Mouse (Mus musculus) testis, adult 2 months (tissue): ENCODE results near the gene Urm1. TPM values are rescaled to one million over a fixed set of nuclear protein-coding genes. Genes with fewer than 3 reads are reported as not detected.
A peak's percentile ranks its signal among the peaks of the same experiment; 100 is the strongest.
"Not testable (repeated sequence)": the region's sequence is repeated elsewhere in the genome, so short reads cannot be mapped to it uniquely, and the experiment has no call there.

Experiments used
- H3K27ac ChIP-seq: fragments of 200-500 bp; 2 replicates; pipeline ENCODE4 v1.5.1; 2012; ENCODE audit warnings: low read depth, low read length; ENCODE audit not compliant: control insufficient read depth, insufficient read depth
- H3K27me3 ChIP-seq: fragments of 200-500 bp; 2 replicates; pipeline ENCODE4 v1.6.1; 2012; ENCODE audit warnings: mild to moderate bottlenecking, low read length, moderate library complexity; ENCODE audit not compliant: control insufficient read depth, insufficient read depth
- H3K36me3 ChIP-seq: fragments of 200-500 bp; 2 replicates; pipeline ENCODE4 v1.6.1; 2012; ENCODE audit warnings: mild to moderate bottlenecking, low read length; ENCODE audit not compliant: control insufficient read depth, insufficient read depth
- H3K4me1 ChIP-seq: fragments of 200-500 bp; 2 replicates; pipeline ENCODE4 v1.6.1; 2012; ENCODE audit warnings: low read length; ENCODE audit not compliant: control insufficient read depth, insufficient read depth
- H3K4me3 ChIP-seq: fragments of 200-500 bp; 2 replicates; pipeline ENCODE4 v1.5.1; 2012; ENCODE audit warnings: low read depth, mild to moderate bottlenecking, low read length, moderate library complexity, mixed read lengths; ENCODE audit not compliant: control insufficient read depth
- CTCF ChIP-seq: fragments of 200-500 bp; IDR thresholded peaks from 2 replicates; pipeline ENCODE4 v1.5.1; 2012; ENCODE audit warnings: low read depth, mild to moderate bottlenecking, inconsistent platforms, low read length, moderate library complexity; ENCODE audit not compliant: control insufficient read depth, insufficient read depth, insufficient replicate concordance
- POLR2A ChIP-seq: fragments of 200-500 bp; IDR thresholded peaks from 2 replicates; pipeline ENCODE4 v1.6.1; 2012; ENCODE audit warnings: low read depth, mild to moderate bottlenecking, inconsistent platforms, low read length, moderate library complexity; ENCODE audit not compliant: control insufficient read depth
- polyA plus RNA-seq: library from polyadenylated mRNA; depleted of rRNA; stranded (reverse); fragments of >200 nt; gene quantifications from 2 replicates; pipeline ENCODE4 v1.2.3, GENCODE M21; 2012; rRNA removed

Urm1 gene
- 22.7 and 25.1 TPM in 2 replicates for polyA plus RNA-seq

DNA sequence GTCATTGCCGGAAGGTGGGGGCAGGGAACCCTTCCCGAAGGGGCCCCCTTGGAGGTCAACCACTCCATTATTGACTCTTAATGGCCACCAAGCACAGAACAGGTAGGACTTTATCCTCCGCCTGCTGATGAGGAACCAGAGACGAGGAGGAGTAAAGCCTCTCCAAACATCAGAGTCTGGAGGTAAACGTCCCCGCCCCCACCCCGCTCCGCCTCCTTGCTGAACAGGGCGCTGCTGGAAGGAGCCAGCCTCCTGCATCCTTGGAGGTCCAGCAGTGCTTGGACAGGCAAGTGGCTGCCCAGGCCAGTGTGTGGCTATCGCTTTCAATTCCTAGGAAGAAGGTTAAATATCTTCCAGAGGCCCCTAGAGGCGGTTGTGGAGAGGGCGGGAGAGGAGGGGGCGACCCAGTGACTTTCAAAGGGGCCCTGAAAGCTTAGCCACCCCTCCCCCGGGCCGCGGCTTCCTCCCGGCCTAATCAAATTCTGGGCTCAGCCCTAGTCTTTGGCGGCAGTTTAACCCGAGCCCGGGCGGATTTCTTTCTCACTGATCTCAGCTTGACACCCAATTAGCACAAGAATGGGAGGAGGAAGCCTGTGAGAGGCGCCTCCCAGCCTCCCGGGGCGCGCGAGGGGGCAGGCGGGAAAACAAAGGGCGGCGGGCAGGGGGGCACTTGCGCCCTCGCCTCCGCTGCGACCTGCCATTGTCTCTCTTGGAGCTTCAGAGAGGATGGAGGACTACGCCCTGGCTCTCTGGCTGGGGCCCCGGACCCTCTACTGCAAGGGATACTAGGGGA, at the start of gene Urm1:
Urm1 (plus strand) TSS at position 51 of the 793 bp plus-strand sequence.
- H3K4me1 ChIP-seq = peaks cover 12% of the 10 kb centered on the region
- H3K27me3 ChIP-seq = no peaks in the 10 kb centered on the region
- TF ChIP-seq CTCF (no peak), POLR2A (no peak)

DNA sequence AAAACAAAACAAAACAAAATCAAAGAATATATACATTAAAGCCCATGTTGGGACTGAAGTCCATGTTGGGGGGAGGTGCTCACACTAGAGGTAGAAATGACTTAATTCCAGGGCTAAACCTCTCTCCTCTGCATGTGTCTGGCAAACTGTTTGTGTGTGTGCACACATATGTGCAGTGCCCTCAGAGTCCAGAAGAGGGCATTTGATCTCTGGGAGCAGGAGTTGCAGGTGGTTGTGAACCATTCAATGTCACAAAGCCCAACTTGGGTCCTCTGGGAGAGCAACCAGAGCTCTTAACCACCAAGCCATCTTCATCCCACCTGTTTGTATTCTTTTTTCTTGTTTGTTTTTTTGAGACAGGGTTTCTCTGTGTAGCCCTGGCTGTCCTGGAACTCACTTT, 49.7 kb upstream of the Urm1 start:
- no peaks in the 10 kb centered on the region for H3K4me1 ChIP-seq
- H3K36me3 ChIP-seq = no peaks in the 10 kb centered on the region
- no peaks in the 10 kb centered on the region for H3K27me3 ChIP-seq
- H3K27ac ChIP-seq = no peak overlapping the region
- TF ChIP-seq POLR2A = no peak
- TF ChIP-seq CTCF = no peak
- no peak overlapping the region for H3K4me3 ChIP-seq

More for the DNA sequence above, at the start of gene Urm1:
- Histone ChIP-seq H3K4me3 (peak within 1 kb of the TSS; percentile 62), H3K27ac (peak within 1 kb of the TSS; percentile 39), H3K36me3 (no peaks in the 10 kb centered on the region)

DNA sequence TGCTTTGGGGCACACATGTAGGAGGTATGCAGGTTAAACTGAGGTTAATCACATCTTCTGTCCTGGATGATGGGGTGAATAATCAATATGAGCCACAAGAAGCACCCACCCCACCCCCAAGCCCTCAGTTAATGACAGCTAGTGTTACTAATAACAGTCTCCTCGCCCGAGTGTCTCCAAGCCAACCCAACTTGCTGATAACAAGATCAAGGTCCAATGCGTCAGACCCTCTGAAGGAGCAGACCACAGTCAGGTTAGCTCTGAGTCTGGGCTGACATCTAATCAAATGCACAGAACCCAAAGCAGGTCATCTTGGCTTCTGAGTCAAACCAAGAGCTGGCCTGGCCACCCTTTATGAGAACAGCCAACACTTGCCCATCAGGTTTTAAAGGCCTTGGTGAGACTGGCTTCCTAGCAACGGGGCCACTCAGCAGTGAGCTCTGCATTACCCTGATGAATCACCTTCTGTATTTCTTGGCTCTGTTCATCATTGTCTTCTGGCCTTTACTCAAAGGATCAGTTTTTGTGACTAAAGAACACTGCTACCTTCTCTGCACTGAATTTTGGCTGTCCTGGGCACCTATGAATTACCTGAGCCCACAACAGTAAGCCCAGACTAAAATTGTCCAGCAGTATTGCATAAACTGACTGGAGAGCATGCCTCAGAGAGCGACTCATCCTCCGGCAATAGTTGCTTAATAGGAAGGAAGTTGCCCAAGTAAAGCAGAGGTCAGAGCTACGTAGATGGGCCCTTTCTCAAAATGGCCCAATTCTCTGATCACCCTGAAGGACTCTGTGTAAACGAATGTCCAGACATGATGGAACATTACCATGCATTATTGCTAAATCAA, 48.0 kb upstream of the Urm1 start:
- no peak overlapping the region for H3K27ac ChIP-seq
- no peak for TF ChIP-seq POLR2A
- TF ChIP-seq CTCF = no peak
- H3K27me3 ChIP-seq = no peaks in the 10 kb centered on the region
- H3K4me3 ChIP-seq = no peak overlapping the region
- no peaks in the 10 kb centered on the region for H3K36me3 ChIP-seq
- H3K4me1 ChIP-seq = no peaks in the 10 kb centered on the region

DNA sequence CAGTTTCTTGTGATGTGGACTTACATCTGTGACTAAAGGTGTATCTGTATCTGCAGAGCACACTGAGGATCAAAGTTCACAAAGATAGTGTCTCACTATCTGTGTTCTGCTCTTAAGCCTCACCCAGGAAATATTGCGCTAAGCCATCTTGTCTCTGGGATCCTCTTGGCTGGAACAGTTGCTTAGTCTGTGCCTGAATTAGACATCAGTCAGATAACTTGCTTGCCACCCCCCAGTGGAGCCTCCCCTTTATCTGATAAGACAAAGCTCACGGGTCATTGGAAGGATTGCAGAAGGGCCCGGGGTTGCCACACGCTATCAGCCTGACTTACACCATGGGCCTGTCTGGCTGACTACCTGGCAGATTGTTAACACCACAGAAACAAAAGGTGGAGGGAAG, 46.6 kb upstream of the Urm1 start:
- H3K36me3 ChIP-seq = 0 out of 2 replicates have a peak, but pooled peaks cover 2% of the 10 kb centered on the region
- H3K27ac ChIP-seq = no peak overlapping the region
- TF ChIP-seq CTCF (no peak), POLR2A (no peak)
- H3K4me3 ChIP-seq = no peak overlapping the region
- H3K4me1 ChIP-seq = no peaks in the 10 kb centered on the region
- H3K27me3 ChIP-seq = no peaks in the 10 kb centered on the region

DNA sequence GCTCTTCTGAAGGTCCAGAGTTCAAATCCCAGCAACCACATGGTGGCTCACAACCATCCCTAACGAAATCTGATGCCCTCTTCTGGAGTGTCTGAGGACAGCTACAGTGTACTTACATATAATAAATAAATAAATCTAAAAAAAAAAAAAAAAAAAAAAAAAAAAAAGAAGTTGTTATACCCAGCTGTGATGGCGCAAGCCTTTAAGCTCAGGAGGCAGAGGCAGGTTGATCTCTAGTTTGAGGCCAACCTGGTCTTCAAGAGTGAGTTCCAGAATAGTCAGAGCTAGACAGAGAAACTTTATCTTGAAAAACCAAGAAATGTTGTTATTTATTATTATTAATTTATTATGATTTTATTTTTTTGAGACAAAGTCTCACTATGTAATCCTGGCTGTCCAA, 38.6 kb upstream of the Urm1 start:
- H3K36me3 ChIP-seq, H3K4me1 ChIP-seq, H3K27ac ChIP-seq: not testable (repeated sequence)

DNA sequence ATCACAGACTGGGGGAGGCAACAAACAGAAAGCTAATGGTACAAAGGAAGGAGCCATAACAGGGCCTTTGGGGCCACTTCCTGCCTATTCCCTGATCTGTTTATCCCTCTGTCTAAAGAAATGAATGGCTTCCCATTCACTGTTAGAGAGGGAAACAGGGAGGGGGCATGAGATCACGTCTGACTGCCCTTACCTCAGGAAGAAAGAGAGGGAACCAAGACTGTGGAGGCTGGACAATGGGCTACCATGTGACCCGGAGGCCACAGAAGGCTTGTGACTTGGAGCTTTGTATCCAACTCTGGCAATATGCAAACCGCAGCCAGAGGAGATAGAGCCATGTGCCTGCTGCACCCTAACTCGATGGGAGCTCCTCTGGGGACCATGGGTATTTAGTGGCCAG, 35.6 kb upstream of the Urm1 start:
- H3K36me3 ChIP-seq = peaks cover 7% of the 10 kb centered on the region
- no peak for TF ChIP-seq CTCF
- TF ChIP-seq POLR2A = no peak
- H3K4me1 ChIP-seq = peaks cover 4% of the 10 kb centered on the region; the same call in 1 of the 2 replicates
- H3K4me3 ChIP-seq = no peak overlapping the region
- no peak overlapping the region for H3K27ac ChIP-seq
- no peaks in the 10 kb centered on the region for H3K27me3 ChIP-seq

More for the DNA sequence above, 38.6 kb upstream of the Urm1 start:
- H3K27me3 ChIP-seq, H3K4me3 ChIP-seq: not testable (repeated sequence)

DNA sequence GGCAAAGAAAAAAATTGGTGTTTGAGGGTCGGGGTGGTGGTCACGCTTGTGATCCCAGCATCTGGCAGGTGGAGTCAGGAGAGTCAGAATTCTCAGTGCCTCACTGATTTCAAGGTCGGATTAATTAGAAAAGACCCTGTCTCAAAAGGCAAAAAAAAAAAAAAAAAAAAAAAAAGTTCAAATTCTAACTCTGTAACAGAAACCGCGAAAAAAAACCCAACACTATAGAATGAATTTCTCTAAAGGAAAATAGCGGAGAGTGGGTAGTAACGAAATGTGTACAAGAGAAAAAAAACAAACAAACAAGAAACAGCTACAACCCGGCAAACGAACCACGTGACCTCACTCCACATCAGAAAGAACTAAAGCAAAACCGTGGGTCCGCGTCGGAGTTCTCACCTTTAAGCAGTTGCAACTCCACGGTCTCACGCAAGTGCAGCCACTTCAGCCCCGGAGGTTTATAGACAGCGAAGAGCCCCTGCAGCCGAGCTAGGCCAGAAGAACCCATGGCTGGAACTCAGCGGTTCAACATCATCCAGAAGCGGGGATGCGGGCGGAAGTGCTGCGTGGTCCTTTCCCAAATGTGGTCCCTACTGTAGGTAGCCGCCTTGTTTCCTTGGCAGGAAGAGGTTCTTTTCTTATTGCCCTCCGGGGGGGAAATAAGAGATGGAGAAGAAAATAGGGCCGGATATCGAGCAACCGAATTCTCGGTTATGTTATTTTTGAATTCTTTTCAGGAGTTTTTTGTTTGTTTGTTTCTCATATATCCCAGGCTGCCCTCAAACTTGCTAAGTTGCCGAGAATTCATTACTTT, 32.6 kb upstream of the Urm1 start, which contains the start of gene Coq4:
Coq4 (plus strand) TSS at position 390 of the 814 bp plus-strand sequence.
- H3K36me3 ChIP-seq = peaks cover 5% of the 10 kb centered on the region
- peak within 1 kb of the TSS; percentile 84 for H3K27ac ChIP-seq
- H3K4me3 ChIP-seq = peak within 1 kb of the TSS; percentile 96
- TF ChIP-seq POLR2A = peak; percentile 73
- TF ChIP-seq CTCF = no peak
- no peaks in the 10 kb centered on the region for H3K27me3 ChIP-seq
- peaks cover 4% of the 10 kb centered on the region; the same call in 1 of the 2 replicates for H3K4me1 ChIP-seq
